Mouse (Mus musculus) liver, postnatal 0 days (tissue): ENCODE data around the gene Uqcc3. TPM values are rescaled to one million over a fixed set of nuclear protein-coding genes. Genes with fewer than 3 reads are reported as not detected.
A peak's percentile ranks its signal among the peaks of the same experiment; 100 is the strongest.

ENCODE experiments used
- ATAC-seq: fragments of 200-750 bp; cut with Nextera tagmentation; 2 replicates; pipeline ENCODE4 v1.8.0; 2017; ENCODE audit warnings: mild to moderate bottlenecking, moderate library complexity
- DNase-seq: peaks from one replicate; pipeline ENCODE4 v3.0.0-alpha.2; 2016
- H3K27ac ChIP-seq: fragments of 300-500 bp; sonication (generic); 2 replicates; pipeline ENCODE4 v1.5.1; 2014; ENCODE audit warnings: antibody characterized with exemption, moderate library complexity, mild to moderate bottlenecking, low read depth
- H3K27me3 ChIP-seq: fragments of 300-500 bp; sonication (generic); 2 replicates; pipeline ENCODE4 v1.6.1; 2014; ENCODE audit warnings: low read length, control low read depth, mixed read lengths; ENCODE audit not compliant: insufficient read depth
- H3K36me3 ChIP-seq: fragments of 300-500 bp; sonication (generic); replicated peaks from 2 replicates; pipeline ENCODE4 v1.6.1; 2014; ENCODE audit warnings: mild to moderate bottlenecking, control low read depth, low read length, moderate library complexity, mixed read lengths; ENCODE audit not compliant: insufficient read depth
- H3K4me1 ChIP-seq: fragments of 300-500 bp; sonication (generic); 2 replicates; pipeline ENCODE4 v1.6.1; 2014; ENCODE audit warnings: antibody characterized with exemption, mild to moderate bottlenecking, control low read depth; ENCODE audit not compliant: insufficient read depth
- H3K4me2 ChIP-seq: fragments of 300-500 bp; sonication (generic); 2 replicates; pipeline ENCODE4 v1.6.1; 2014; ENCODE audit warnings: low read depth, mild to moderate bottlenecking, low read length, moderate library complexity, mixed read lengths
- H3K4me3 ChIP-seq: fragments of 300-500 bp; sonication (generic); 2 replicates; pipeline ENCODE4 v1.5.1; 2014; ENCODE audit warnings: low read depth, low read length
- H3K9ac ChIP-seq: fragments of 300-500 bp; sonication (generic); replicated peaks from 2 replicates; pipeline ENCODE4 v1.6.1; 2014; ENCODE audit warnings: mild to moderate bottlenecking, moderate library complexity
- H3K9me3 ChIP-seq: fragments of 300-500 bp; sonication (generic); 2 replicates; pipeline ENCODE4 v1.6.1; 2016; ENCODE audit warnings: mild to moderate bottlenecking, control low read depth, low read length, mixed read lengths
- CTCF ChIP-seq: sonication (generic); IDR thresholded peaks from 2 replicates; pipeline ENCODE4 v1.5.1; 2016; ENCODE audit warnings: antibody characterized with exemption, low read depth
- EP300 ChIP-seq: IDR thresholded peaks from 2 replicates; pipeline ENCODE4 v1.6.1; 2016; ENCODE audit warnings: antibody characterized with exemption, low read depth, mild to moderate bottlenecking
- WGBS: fragments of 180-500 bp; shearing (Covaris S2); extraction: QIAGEN DNeasy Blood & Tissue Kit; methylation state at CpG from one replicate; pipeline ENCODE4 v1.1.7; 2014; ENCODE audit not compliant: insufficient replicate concordance; 5-methylcytosine and 5-hydroxymethylcytosine counted together
- polyA plus RNA-seq: library from polyadenylated mRNA; unstranded; fragments of >200 nt; fragmentation: Nextera tagmentation; extraction: Ambion mirVana; gene quantifications from 2 replicates; pipeline ENCODE4 v1.2.1, GENCODE M21; 2015

Gene Uqcc3
- polyA plus RNA-seq, 1 experiment from 2014 or later, result 48.6 TPM

DNA sequence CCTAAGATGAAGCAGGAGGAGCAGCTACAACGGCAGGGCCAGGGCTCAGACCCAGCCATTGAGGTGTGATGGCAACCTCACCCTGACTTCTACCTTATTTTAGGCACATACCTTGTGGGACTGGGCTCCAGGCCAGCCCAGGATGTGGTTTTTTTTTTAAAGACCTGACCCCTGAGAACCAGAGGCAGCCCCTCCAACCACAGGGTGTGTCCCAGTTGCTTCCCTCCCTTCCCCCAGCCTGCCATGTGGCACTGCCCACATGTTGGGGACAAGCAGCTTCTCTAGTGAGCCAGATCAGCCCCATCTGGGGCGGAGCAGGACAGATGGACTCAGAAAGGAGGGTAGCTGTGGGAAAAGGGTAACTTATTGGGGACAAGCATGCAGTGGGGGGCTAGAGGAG, 46.0 kb upstream of the Uqcc3 start:
- WGBS, result 52% methylated on average over 2 of the region's 2 CpGs
- TF ChIP-seq CTCF, result no peak
- TF ChIP-seq EP300, result no peak
- Histone ChIP-seq H3K27me3 (no peaks in the 10 kb centered on the region), H3K27ac (no peak overlapping the region), H3K4me3 (no peak overlapping the region), H3K36me3 (peaks cover 33% of the 10 kb centered on the region), H3K4me1 (peaks cover 30% of the 10 kb centered on the region), H3K4me2 (no peak overlapping the region), H3K9ac (no peak overlapping the region), H3K9me3 (no peaks in the 10 kb centered on the region)
- ATAC-seq, result no peak
- no peak for DNase-seq

DNA sequence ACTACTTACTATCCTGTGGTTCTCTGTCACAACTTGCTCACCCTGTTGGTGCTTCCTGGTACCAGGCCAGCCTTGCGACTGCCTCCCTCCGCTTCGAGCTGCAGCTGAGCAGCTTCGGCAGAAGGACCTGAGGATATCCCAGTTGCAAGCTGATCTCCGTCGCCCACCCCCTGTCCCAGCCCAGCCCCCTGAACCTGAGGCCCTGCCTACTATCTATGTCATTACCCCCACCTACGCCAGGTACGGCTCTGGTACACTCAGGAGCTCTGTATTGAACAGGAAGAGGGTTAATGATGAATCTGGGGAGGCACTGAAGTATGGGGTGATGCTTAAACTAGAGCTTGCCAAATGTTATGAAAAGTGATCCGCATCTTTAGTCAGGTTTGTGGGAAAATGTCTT, 41.0 kb upstream of the Uqcc3 start:
- Histone ChIP-seq H3K9ac (peak overlapping the region; percentile 75), H3K9me3 (no peaks in the 10 kb centered on the region), H3K27ac (peak overlapping the region; percentile 90), H3K36me3 (peaks cover 23% of the 10 kb centered on the region), H3K27me3 (no peaks in the 10 kb centered on the region), H3K4me2 (peak overlapping the region; percentile 94), H3K4me1 (peaks cover 15% of the 10 kb centered on the region), H3K4me3 (peak overlapping the region; percentile 79)
- no peak for TF ChIP-seq EP300
- ATAC-seq, result no peak
- WGBS, result 61% methylated on average over 9 of the region's 9 CpGs
- DNase-seq, result peak; percentile 31

GRCm38 (mm10) chr19:8920836-8921291, 40.1 kb upstream of the Uqcc3 start:
- H3K9ac ChIP-seq, result peak overlapping the region; percentile 75
- ATAC-seq (peak; percentile 37), DNase-seq (peak; percentile 56)
- no peaks in the 10 kb centered on the region for H3K9me3 ChIP-seq
- peaks cover 21% of the 10 kb centered on the region for H3K36me3 ChIP-seq
- peak overlapping the region; percentile 94 for H3K4me2 ChIP-seq
- WGBS, result 2% methylated on average over 6 of the region's 6 CpGs
- H3K27me3 ChIP-seq, result no peaks in the 10 kb centered on the region
- peaks cover 13% of the 10 kb centered on the region for H3K4me1 ChIP-seq
- H3K4me3 ChIP-seq, result peak overlapping the region; percentile 79
- TF ChIP-seq CTCF, result no peak
- no peak for TF ChIP-seq EP300
- peak overlapping the region; percentile 90 for H3K27ac ChIP-seq

GRCm38 (mm10) chr19:8920073-8920736, 39.5 kb upstream of the Uqcc3 start, which contains the start of gene B3gat3:
Gene B3gat3, plus strand, starts transcription at chr19:8920374.
- DNase-seq (peak; percentile 95), ATAC-seq (peak; percentile 95)
- Histone ChIP-seq H3K4me3 (peak within 1 kb of the TSS; percentile 79), H3K9me3 (no peaks in the 10 kb centered on the region), H3K9ac (peak within 1 kb of the TSS; percentile 75), H3K27me3 (no peaks in the 10 kb centered on the region), H3K4me1 (peaks cover 13% of the 10 kb centered on the region), H3K36me3 (peaks cover 21% of the 10 kb centered on the region), H3K4me2 (peak within 1 kb of the TSS; percentile 94), H3K27ac (peak within 1 kb of the TSS; percentile 90)
- WGBS, result under 1% methylated on average over 48 of the region's 50 CpGs
- TF ChIP-seq EP300 (0 out of 2 replicates have a peak, but pooled peaks have one; percentile 29), CTCF (no peak)

GRCm38 (mm10) chr19:8919684-8920072, 39.0 kb upstream of the Uqcc3 start:
- Histone ChIP-seq H3K4me3 (peak overlapping the region; percentile 79), H3K9me3 (no peaks in the 10 kb centered on the region), H3K27ac (peak overlapping the region; percentile 90), H3K4me2 (peak overlapping the region; percentile 94), H3K9ac (peak overlapping the region; percentile 75), H3K27me3 (no peaks in the 10 kb centered on the region), H3K4me1 (peaks cover 13% of the 10 kb centered on the region), H3K36me3 (peaks cover 25% of the 10 kb centered on the region)
- no peak for TF ChIP-seq CTCF
- no peak for TF ChIP-seq EP300
- DNase-seq (no peak), ATAC-seq (no peak)
- 62% methylated on average over 6 of the region's 6 CpGs for WGBS

DNA sequence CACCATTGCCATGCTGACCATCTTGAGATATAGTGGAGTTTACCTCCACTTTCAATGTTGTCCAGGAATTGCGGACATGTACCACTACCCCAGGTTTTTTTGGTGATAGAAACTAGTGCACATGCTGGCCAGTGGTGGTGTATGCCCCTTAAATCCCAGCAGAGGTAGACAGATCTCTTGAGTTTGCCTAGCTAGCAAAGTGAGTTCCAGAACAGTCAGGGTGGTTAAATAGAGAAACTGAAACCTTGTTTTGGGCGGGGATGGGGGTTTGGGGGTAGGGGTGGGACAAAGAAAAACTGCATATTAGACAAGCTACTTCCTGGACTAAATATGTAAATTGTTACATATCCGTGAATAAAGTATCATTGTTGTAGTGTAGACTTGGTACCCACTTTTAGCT, 38.3 kb upstream of the Uqcc3 start:
- Histone ChIP-seq H3K27me3 (no peaks in the 10 kb centered on the region), H3K4me1 (peaks cover 13% of the 10 kb centered on the region), H3K4me2 (no peak overlapping the region), H3K27ac (no peak overlapping the region), H3K36me3 (peaks cover 32% of the 10 kb centered on the region), H3K9me3 (no peaks in the 10 kb centered on the region), H3K9ac (no peak overlapping the region), H3K4me3 (no peak overlapping the region)
- 77% methylated on average over 3 of the region's 3 CpGs for WGBS
- TF ChIP-seq EP300 (no peak), CTCF (no peak)
- no peak for ATAC-seq
- no peak for DNase-seq
